Mouse (Mus musculus) neural tube, embryonic 15.5 days (tissue): Measurements from ENCODE around the gene Fzd4. TPM values are rescaled to one million over a fixed set of nuclear protein-coding genes. Genes with fewer than 3 reads are reported as not detected.

Experiments used
- ATAC-seq: fragments of 200-750 bp; cut with Nextera tagmentation; 2 replicates; pipeline ENCODE4 v1.8.0; 2017; ENCODE audit warnings: mild to moderate bottlenecking, moderate TSS enrichment, moderate library complexity; ENCODE audit not compliant: low FRiP score
- H3K27ac ChIP-seq: fragments of 300-500 bp; sonication (generic); replicated peaks from 2 replicates; pipeline ENCODE4 v1.5.1; 2015; ENCODE audit warnings: mild to moderate bottlenecking, inconsistent platforms
- H3K27me3 ChIP-seq: fragments of 300-500 bp; sonication (generic); replicated peaks from 2 replicates; pipeline ENCODE4 v1.6.1; 2015; ENCODE audit warnings: inconsistent platforms
- H3K36me3 ChIP-seq: fragments of 300-500 bp; sonication (generic); 2 replicates; pipeline ENCODE4 v1.6.1; 2015; ENCODE audit warnings: inconsistent platforms
- H3K4me1 ChIP-seq: fragments of 300-500 bp; sonication (generic); 2 replicates; pipeline ENCODE4 v1.6.1; 2015; ENCODE audit warnings: inconsistent platforms
- H3K4me2 ChIP-seq: fragments of 300-500 bp; sonication (generic); 2 replicates; pipeline ENCODE4 v1.6.1; 2015; ENCODE audit warnings: inconsistent platforms, mild to moderate bottlenecking, moderate library complexity
- H3K4me3 ChIP-seq: fragments of 300-500 bp; sonication (generic); replicated peaks from 2 replicates; pipeline ENCODE4 v1.5.1; 2015; ENCODE audit warnings: mild to moderate bottlenecking, inconsistent platforms
- H3K9ac ChIP-seq: fragments of 300-500 bp; sonication (generic); replicated peaks from 2 replicates; pipeline ENCODE4 v1.6.1; 2015; ENCODE audit warnings: mild to moderate bottlenecking, inconsistent platforms
- H3K9me3 ChIP-seq: fragments of 300-500 bp; sonication (generic); replicated peaks from 2 replicates; pipeline ENCODE4 v1.6.1; 2016; ENCODE audit warnings: inconsistent platforms
- WGBS: fragments of 180-500 bp; shearing (Covaris S2); methylation state at CpG from one replicate; pipeline ENCODE4 v1.1.7; 2015; ENCODE audit warnings: mixed read lengths; 5-methylcytosine and 5-hydroxymethylcytosine counted together
- polyA plus RNA-seq: library from polyadenylated mRNA; unstranded; fragments of >200 nt; fragmentation: Nextera tagmentation; extraction: Ambion mirVana; gene quantifications from 2 replicates; pipeline ENCODE4 v1.2.1, GENCODE M21; 2015

Fzd4 gene
- polyA plus RNA-seq, 1 experiment from 2014 or later: 2.5 TPM

DNA sequence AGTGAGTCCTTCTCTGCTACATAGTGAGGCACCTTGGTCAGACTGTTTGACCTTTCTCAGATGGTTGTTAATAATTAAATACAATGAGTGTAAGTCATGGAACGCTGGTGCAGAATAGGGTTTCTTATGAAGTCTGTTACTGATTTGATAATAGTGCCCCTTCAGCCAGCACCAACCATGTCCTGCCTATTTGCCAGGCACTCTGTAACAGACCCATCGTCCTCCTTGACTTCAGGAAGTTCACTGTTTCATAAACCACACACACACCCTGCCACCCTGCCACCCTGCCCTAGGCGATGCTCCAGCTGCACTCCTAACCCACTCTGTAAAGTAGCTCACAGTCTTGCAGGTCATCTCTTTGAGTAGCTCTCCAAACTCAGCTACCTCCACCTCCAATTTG, 2.2 kb upstream of the Fzd4 start:
- Histone ChIP-seq H3K4me2 (no peak overlapping the region), H3K27ac (no peak overlapping the region), H3K36me3 (no peaks in the 10 kb centered on the region), H3K4me3 (no peak overlapping the region), H3K9ac (no peak overlapping the region), H3K9me3 (no peaks in the 10 kb centered on the region), H3K4me1 (peaks cover 26% of the 10 kb centered on the region), H3K27me3 (no peaks in the 10 kb centered on the region)
- ATAC-seq: no peak
- 80% methylated on average over 3 of the region's 3 CpGs for WGBS

DNA sequence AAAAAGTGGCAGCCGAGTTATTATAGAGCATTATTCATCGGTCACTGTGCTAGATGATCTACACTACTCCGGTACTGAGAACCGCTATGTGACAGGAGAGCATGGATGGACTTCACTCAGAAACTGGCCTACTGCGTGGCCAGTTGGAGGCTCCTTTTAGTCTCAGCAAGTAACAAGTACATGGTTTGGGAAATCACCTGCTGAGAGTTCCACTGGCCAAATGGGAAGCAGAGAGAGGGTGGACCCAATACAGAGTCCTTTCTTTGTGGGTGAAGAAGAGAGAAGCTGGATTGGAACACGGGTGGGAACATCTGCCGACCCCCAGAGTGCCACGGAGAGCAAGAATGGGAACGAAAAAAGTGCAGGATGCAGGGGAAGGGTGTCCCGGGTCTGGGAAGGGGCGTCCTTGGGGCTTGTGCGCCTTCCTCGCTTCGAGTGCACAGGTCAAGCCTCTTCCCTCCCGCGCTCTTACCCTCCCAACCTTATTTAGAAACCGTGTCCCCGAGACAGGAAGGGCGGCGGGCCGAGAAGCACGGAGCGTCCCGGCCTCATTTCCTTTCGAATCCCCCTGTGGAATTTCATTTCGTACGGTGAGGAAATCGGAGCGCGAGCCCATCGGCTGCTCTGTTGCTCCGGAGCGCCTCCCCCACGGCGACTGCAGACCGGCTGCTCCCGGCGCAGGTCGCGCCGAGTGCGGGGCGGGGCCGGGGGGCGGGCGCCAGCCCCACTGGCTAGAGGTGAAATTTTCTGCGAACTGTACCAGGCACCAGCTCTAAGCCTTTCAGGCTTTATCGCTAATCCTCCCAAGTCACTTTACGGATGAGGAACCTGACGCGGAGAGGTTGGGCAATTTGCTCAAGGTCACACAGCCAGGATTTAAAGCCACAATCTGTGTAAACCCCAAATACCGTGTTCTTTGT, 842 bp upstream of the Fzd4 start:
- Histone ChIP-seq H3K9ac (peak overlapping the region; percentile 74), H3K4me2 (peak overlapping the region; percentile 94), H3K9me3 (no peaks in the 10 kb centered on the region), H3K36me3 (no peaks in the 10 kb centered on the region), H3K4me1 (peaks cover 26% of the 10 kb centered on the region), H3K27ac (peak overlapping the region; percentile 82), H3K27me3 (no peaks in the 10 kb centered on the region), H3K4me3 (peak overlapping the region; percentile 79)
- peak; percentile 89 for ATAC-seq
- WGBS: 5% methylated on average over 52 of the region's 52 CpGs

DNA sequence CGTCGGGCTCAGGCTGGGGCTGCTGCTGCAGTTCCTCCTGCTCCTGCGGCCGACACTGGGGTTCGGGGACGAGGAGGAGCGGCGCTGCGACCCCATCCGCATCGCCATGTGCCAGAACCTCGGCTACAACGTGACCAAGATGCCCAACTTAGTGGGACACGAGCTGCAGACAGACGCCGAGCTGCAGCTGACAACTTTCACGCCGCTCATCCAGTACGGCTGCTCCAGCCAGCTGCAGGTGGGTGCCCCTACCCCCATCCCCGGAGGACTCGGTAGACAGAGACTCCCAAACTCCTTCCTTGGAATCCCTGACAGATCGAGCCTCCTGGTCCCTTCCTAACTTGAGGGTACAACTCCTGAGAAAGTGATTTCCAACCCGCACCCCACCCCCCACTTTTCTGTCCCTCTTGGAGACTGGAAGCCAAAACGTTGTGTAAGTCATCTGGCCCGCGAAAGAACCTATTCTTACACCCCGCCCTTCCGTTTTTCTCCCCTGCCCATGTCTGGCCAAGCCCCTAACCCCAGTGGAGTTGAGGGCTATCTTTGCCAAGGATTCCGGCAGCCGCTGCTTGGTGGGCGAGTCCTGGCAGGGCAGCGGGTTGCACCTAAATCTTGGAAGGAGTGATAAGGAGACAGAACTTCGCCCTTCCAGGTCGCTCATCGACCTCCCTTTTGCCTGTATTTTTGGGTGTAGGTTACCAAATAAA, 732 bp downstream of the Fzd4 start:
- Histone ChIP-seq H3K27me3 (no peaks in the 10 kb centered on the region), H3K4me1 (peaks cover 26% of the 10 kb centered on the region), H3K36me3 (no peaks in the 10 kb centered on the region), H3K4me2 (peak overlapping the region; percentile 94), H3K27ac (peak overlapping the region; percentile 82), H3K9me3 (no peaks in the 10 kb centered on the region), H3K4me3 (peak overlapping the region; percentile 79), H3K9ac (peak overlapping the region; percentile 74)
- no peak; the same call in 1 of the 2 replicates for ATAC-seq
- under 1% methylated on average over 35 of the region's 35 CpGs for WGBS

DNA sequence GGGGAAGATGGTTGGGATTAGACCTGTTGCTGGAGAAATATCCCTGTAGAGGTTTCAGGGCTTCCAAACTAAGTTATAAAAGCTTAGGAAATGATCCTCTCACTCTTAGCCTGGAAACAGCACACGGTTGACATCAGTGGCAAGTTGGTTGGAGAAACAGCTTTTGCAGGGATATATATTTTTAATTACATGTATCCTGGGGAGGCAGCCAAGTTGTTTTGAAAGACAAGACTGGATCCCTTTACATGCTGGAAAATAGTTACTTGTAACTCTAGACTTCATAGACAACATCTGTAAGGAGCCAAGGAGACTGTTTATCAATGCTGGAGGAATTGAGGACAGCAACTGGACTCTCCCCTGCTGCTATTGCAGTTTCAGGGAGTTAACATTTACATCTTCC, 1.9 kb downstream of the Fzd4 start:
- 58% methylated on average over 1 of the region's 1 CpGs for WGBS
- peak overlapping the region; percentile 37 for H3K4me2 ChIP-seq
- no peak overlapping the region for H3K27ac ChIP-seq
- no peak overlapping the region for H3K9ac ChIP-seq
- no peak for ATAC-seq
- H3K36me3 ChIP-seq: no peaks in the 10 kb centered on the region
- no peaks in the 10 kb centered on the region for H3K9me3 ChIP-seq
- H3K4me3 ChIP-seq: peak overlapping the region; percentile 13
- peaks cover 33% of the 10 kb centered on the region for H3K4me1 ChIP-seq
- no peaks in the 10 kb centered on the region for H3K27me3 ChIP-seq

DNA sequence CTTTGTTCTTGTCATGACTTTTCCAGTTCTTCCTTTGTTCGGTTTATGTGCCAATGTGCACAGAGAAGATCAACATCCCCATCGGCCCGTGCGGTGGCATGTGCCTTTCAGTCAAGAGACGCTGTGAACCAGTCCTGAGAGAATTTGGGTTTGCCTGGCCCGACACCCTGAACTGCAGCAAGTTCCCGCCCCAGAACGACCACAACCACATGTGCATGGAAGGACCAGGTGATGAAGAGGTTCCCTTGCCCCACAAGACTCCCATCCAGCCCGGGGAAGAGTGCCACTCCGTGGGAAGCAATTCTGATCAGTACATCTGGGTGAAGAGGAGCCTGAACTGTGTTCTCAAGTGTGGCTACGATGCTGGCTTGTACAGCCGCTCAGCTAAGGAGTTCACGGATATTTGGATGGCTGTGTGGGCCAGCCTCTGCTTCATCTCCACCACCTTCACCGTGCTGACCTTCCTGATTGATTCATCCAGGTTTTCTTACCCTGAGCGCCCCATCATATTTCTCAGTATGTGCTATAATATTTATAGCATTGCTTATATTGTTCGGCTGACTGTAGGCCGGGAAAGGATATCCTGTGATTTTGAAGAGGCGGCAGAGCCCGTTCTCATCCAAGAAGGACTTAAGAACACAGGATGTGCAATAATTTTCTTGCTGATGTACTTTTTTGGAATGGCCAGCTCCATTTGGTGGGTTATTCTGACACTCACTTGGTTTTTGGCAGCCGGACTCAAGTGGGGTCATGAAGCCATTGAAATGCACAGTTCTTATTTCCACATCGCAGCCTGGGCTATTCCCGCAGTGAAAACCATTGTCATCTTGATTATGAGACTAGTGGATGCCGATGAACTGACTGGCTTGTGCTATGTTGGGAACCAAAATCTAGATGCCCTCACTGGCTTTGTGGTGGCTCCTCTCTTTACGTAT, 3.1 kb downstream of the Fzd4 start:
- WGBS: 90% methylated on average over 24 of the region's 24 CpGs
- Histone ChIP-seq H3K4me2 (no peak overlapping the region), H3K36me3 (no peaks in the 10 kb centered on the region), H3K27me3 (no peaks in the 10 kb centered on the region), H3K4me1 (peaks cover 28% of the 10 kb centered on the region), H3K4me3 (no peak overlapping the region), H3K27ac (no peak overlapping the region), H3K9me3 (no peaks in the 10 kb centered on the region), H3K9ac (no peak overlapping the region)
- ATAC-seq: no peak

DNA sequence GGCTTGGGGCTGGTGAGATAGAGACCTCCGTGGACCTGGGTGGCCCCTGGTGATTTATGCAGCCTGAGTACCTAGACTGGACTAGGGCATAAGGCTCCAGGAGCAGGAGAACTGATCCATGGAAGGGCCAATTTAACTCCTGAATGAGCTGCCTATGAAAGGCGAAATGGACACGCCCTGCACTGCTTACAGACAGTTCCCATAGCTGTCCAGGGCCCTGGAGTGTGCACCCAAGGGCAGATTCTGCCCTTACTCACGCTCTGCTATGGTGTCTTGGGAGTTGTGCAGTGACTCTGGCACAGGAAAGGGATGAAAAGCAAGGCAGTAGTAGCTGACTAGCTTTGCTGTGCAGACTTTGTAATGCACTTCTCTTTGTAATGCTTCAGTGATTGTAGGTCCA, 6.1 kb downstream of the Fzd4 start:
- no peak overlapping the region for H3K27ac ChIP-seq
- no peak for ATAC-seq
- H3K4me1 ChIP-seq: peaks cover 9% of the 10 kb centered on the region
- H3K9ac ChIP-seq: no peak overlapping the region
- H3K4me3 ChIP-seq: no peak overlapping the region
- no peak overlapping the region for H3K4me2 ChIP-seq
- WGBS: 75% methylated on average over 4 of the region's 4 CpGs
- no peaks in the 10 kb centered on the region for H3K9me3 ChIP-seq
- H3K36me3 ChIP-seq: no peaks in the 10 kb centered on the region
- H3K27me3 ChIP-seq: no peaks in the 10 kb centered on the region

DNA sequence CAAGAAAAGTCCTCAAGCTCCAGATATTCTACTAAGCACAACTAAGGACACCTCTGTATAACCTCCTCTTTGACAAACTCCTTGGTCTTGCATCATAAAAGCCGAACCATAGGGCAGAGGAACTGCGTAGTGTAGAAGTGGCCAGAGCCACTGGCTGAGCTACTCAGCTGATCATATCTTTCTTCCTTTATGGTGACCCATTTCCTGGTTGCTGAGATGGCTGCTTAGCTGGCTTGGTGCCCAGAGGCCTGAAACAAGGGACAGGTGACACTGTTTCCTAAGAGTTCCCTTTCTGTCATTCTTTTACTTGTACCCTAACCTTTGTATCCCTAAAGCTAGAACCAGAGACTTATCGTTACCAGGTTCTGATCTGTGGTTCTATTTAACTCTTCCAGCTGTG, 7.2 kb downstream of the Fzd4 start:
- WGBS: 95% methylated on average over 3 of the region's 3 CpGs

DNA sequence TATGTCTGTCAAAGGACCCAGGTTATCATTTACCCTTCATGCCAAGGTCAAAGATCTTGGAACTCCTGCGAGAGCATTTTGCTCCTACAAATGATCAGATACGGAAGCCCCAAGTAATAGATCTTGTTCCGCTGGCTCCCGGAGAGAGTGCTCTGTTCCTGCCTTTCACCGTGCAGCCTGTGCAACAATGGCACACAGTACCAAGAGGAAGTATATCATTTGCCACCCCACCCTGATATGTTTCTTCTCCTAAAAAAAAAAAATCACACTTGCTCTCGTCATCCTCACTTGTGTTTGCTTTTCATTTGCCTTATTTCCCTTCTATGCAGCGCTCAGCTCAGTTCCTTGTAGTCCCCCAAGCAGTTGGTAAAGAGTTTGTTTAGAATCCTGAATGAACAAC, 7.9 kb downstream of the Fzd4 start:
- Histone ChIP-seq H3K27me3 (no peaks in the 10 kb centered on the region), H3K4me3 (no peak overlapping the region), H3K9ac (no peak overlapping the region), H3K27ac (no peak overlapping the region), H3K9me3 (no peaks in the 10 kb centered on the region), H3K36me3 (no peaks in the 10 kb centered on the region), H3K4me1 (peaks cover 7% of the 10 kb centered on the region; the same call in 1 of the 2 replicates), H3K4me2 (no peak overlapping the region)
- WGBS: 82% methylated on average over 7 of the region's 7 CpGs
- ATAC-seq: no peak

More for the DNA sequence above, 7.2 kb downstream of the Fzd4 start:
- no peak overlapping the region for H3K27ac ChIP-seq
- H3K9ac ChIP-seq: no peak overlapping the region
- H3K36me3 ChIP-seq: no peaks in the 10 kb centered on the region
- no peaks in the 10 kb centered on the region for H3K9me3 ChIP-seq
- ATAC-seq: no peak
- no peak overlapping the region for H3K4me3 ChIP-seq
- H3K4me1 ChIP-seq: peaks cover 7% of the 10 kb centered on the region; the same call in 1 of the 2 replicates
- H3K4me2 ChIP-seq: no peak overlapping the region
- H3K27me3 ChIP-seq: no peaks in the 10 kb centered on the region

DNA sequence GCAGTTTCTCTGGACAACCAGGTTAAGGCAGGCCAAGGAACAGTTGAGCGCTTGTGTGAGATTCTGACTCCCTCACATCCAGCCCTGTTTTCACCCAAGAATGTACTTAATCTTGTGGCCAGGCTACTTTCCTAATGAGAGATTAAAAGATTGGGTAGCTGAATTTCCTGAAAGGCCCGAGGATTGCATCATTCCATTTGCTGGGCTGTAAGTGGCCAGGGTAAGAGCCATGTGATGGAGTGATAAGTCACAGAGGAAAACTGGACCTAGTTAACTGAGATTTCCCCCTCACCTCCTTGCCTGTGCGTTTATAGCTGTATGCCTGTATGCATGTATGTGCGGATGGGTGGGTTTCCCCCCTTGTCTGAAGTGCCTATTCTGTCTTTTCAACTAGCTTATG, 11.9 kb downstream of the Fzd4 start:
- Histone ChIP-seq H3K27ac (no peak overlapping the region), H3K4me3 (no peak overlapping the region), H3K9ac (no peak overlapping the region), H3K4me1 (no peaks in the 10 kb centered on the region), H3K9me3 (no peaks in the 10 kb centered on the region), H3K36me3 (no peaks in the 10 kb centered on the region), H3K27me3 (no peaks in the 10 kb centered on the region), H3K4me2 (no peak overlapping the region)
- WGBS: 87% methylated on average over 4 of the region's 4 CpGs
- no peak for ATAC-seq

DNA sequence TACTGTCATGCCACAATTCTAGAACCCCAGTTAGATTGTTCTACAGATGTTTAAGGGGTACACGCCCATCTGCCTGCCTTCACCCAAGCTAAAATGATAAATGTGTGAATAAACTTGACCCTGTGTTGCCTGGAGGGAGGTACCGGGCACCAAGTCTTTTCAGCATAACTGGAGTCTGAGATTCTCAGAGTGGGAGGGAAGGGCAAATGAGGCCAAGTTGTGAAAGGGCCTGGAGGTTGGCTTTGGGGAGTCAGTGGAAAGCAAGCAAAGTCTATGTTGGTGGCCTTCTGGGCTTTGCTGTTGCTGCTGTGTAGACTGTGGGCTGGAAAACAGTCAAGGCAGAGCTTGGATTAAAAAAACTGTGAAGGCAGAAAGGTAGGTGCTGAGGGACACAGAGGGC, 13.6 kb downstream of the Fzd4 start:
- H3K4me2 ChIP-seq: no peak overlapping the region
- ATAC-seq: no peak
- H3K4me3 ChIP-seq: no peak overlapping the region
- 75% methylated on average over 2 of the region's 2 CpGs for WGBS
- no peak overlapping the region for H3K9ac ChIP-seq
- H3K9me3 ChIP-seq: no peaks in the 10 kb centered on the region
- no peak overlapping the region for H3K27ac ChIP-seq
- no peaks in the 10 kb centered on the region for H3K36me3 ChIP-seq
- no peaks in the 10 kb centered on the region for H3K4me1 ChIP-seq
- H3K27me3 ChIP-seq: no peaks in the 10 kb centered on the region

DNA sequence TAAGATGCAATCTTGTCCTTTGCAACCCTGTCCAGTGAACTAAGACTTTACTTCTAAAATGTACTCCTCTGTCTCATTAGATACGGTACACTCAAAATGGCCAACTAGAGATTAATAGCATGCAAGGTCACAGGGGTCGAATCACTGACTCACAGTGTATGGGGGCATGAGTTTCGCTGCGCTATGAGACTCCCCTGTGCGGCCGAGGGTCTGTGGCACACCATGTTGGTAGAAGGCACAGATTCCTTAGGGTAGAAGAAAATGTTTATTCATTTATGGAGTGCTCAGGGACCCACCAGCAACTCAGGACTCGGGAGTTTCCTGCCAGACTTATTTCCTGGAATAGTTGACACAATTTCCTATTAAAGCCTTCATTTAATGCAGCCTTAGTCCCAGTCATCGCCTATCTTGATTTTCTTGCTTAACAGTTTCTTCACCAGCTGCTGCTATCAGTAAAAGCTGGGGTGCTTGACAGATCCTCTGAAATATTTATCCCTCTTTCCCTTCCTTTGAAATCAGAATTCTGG, 14.0 kb downstream of the Fzd4 start:
- 70% methylated on average over 8 of the region's 8 CpGs for WGBS
- Histone ChIP-seq H3K4me1 (0 out of 2 replicates have a peak, but pooled peaks cover 2% of the 10 kb centered on the region), H3K9ac (no peak overlapping the region), H3K27me3 (no peaks in the 10 kb centered on the region), H3K9me3 (no peaks in the 10 kb centered on the region), H3K4me3 (no peak overlapping the region), H3K36me3 (no peaks in the 10 kb centered on the region), H3K27ac (no peak overlapping the region), H3K4me2 (no peak overlapping the region)
- ATAC-seq: no peak
